Mouse (Mus musculus): ENCODE measurements around the gene Susd3.
A peak's percentile ranks its signal among the peaks of the same experiment; 100 is the strongest.

Gene Susd3

GRCm38 (mm10) chr13:49248467-49248862 lies at the start of gene Susd3:
Susd3 (minus strand) TSS chr13:49248706.
- DNase-seq (ENCODE audit: low spot score in 2 of 2), result no peak

GRCm38 (mm10) chr13:49296270-49296669 lies 47.8 kb upstream of the Susd3 start:
- no peak for DNase-seq (ENCODE audit: low spot score in 2 of 2)

GRCm38 (mm10) chr13:49294108-49294507 lies 45.6 kb upstream of the Susd3 start:
- DNase-seq (ENCODE audit: low spot score in 2 of 2), result no peak

DNA sequence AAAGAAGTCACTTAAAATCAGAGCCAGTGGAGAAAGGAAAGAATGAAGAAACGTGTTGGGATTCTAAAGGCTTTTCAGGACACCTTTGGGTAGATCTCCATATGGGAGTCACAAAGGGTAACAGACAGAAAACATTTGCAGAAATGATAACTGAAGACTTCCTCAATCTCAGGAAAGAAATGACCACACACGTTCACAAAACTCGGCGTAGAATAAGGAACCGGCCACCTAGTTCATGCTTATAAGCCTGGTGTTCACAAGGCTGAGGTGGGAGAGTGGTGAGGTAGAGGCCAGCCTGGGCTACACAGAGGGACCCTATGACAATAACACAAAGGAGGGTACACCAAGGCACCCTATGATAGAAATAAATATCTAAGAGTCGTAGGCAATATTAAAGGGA lies 43.4 kb upstream of the Susd3 start:
- no peak for DNase-seq (ENCODE audit: low spot score in 2 of 2)

DNA sequence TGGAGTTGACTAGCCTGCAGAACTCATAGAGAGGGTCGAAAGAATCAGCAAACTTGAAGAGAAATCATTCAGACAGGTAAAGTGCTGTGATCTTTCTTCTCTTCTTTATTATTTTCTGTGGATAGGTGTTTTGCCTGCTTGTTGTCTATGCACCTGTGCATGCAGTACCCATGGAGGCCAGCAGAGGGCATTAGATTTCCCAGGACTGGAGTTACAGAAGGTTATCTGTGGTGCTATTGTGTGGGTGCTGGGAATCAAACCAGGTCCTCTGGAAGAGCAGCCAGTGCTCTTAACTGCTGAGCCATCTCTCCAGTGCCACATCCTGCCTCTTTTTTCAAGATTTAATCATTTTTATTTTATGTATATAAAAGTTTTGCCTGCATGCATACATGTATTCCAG lies 42.9 kb upstream of the Susd3 start:
- no peak for DNase-seq (ENCODE audit: low spot score in 2 of 2)

GRCm38 (mm10) chr13:49287224-49287623 lies 38.7 kb upstream of the Susd3 start:
- DNase-seq (ENCODE audit: low spot score in 2 of 2), result no peak

GRCm38 (mm10) chr13:49286750-49287149 lies 38.2 kb upstream of the Susd3 start:
- DNase-seq (ENCODE audit: low spot score in 2 of 2), result no peak

- peak; percentile 37 to 41 for DNase-seq (ENCODE audit: low spot score in 2 of 2)
Observed at GRCm38 (mm10) chr13:49283686-49284085, 35.2 kb upstream of the Susd3 start.

GRCm38 (mm10) chr13:49282168-49282567 lies 33.7 kb upstream of the Susd3 start:
- DNase-seq (ENCODE audit: low spot score in 2 of 2), result no peak

DNA sequence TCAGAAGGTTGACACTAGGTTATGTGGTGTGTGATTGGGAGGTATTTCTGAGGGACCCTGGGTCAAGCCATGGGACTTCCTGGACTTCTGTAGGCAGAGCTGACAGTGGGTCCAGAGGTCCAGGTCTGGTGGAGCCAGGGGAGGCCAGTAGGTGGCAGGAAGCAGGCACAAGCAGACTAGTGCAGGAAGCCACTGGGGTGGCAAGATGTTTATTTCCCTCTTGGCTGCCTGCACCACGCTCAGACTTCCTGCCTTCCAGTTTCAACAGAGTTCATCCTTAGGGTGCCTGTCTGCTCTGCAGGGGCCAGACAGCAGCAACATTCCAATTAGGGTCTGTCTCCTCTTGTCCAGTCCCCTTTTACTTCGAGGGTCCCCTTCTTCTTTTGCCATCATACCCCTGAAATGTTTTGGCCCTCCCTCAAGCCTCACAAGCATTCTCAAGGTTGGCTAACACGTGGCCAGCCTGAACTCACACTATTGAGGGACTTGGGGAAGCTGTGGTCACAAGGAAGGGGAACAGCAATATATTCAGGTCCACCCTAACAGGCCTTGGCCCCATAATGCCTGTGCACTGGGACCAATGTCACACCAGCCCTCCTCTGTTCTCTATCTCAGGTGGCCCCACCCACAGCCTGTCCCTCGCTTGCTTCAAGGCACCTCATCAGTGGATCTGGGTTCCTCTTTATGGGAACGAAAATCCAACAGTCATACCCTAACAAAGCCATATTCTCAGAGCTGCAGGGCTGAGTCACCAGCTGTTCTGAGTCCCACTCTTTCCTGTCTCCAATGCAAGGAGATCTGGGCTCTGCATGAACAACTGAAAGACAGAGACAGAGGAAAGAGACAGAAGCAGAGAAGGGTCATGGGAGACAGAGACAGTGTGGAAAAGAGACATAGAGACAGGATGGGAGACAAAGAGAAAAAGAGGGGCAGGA lies 23.6 kb upstream of the Susd3 start:
- peak; percentile 33 to 49 for DNase-seq (ENCODE audit: low spot score in 2 of 2)

- no peak for DNase-seq (ENCODE audit: low spot score in 2 of 2)
Observed at GRCm38 (mm10) chr13:49270500-49270899, 22.0 kb upstream of the Susd3 start.

GRCm38 (mm10) chr13:49267645-49268044 lies 19.1 kb upstream of the Susd3 start:
- no peak for DNase-seq (ENCODE audit: low spot score in 2 of 2)

GRCm38 (mm10) chr13:49260036-49260722 lies 11.7 kb upstream of the Susd3 start:
- DNase-seq (ENCODE audit: low spot score in 2 of 2), result no peak

DNA sequence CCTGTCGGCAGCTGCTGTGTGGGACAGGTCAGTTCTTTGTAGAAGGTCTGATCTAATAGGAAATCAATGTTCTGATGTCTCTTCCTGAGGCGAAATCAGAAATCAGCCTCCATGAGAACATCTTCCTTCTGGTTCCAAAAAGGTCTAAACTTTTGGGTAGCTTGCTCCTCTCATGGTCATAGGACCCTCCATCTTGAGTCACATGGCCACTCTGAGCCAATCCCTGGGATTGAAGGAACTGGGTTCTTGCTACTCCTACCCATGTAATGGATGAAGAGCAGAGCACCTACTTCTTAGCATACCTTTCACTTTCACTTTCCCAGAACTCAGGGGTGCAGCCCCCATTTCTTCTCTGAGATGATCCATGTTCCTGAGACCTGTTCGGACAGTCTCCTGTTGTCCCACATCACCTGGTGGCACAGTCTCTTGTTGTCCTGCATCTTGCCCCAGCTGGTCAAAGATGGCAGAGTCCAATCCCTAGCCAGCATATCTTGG lies 9.4 kb upstream of the Susd3 start:
- DNase-seq (ENCODE audit: low spot score in 2 of 2), result no peak

- peak; percentile 51 to 59 for DNase-seq (ENCODE audit: low spot score in 2 of 2)
Observed at GRCm38 (mm10) chr13:49252746-49253145, 4.2 kb upstream of the Susd3 start.

DNA sequence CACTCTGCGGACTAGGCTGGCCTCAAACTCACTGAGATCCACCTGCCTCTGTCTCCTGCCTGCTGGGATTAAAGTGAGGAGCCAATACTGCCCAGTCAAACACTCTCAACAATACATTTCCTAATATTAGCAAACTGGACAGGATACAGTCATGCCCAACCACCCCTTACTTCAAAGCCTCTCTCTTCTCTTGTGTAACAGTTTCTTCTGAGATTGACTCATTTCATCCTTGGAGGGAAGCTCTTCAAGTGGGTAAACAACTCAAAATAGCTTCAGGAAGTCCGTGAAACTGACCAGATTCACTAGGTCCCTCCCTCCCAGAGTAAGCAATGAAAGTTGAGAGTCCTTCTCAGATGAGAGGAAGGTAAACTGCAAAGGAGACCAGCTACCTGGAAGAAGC lies 3.6 kb upstream of the Susd3 start:
- DNase-seq (ENCODE audit: low spot score in 2 of 2), result no peak

GRCm38 (mm10) chr13:49250716-49251517 lies 2.4 kb upstream of the Susd3 start:
- no peak for DNase-seq (ENCODE audit: low spot score in 2 of 2)

- no peak for DNase-seq (ENCODE audit: low spot score in 2 of 2)
Observed at GRCm38 (mm10) chr13:49249634-49250033, 1.1 kb upstream of the Susd3 start.

GRCm38 (mm10) chr13:49248923-49249322 lies 417 bp upstream of the Susd3 start:
- DNase-seq (ENCODE audit: low spot score in 2 of 2), result no peak

GRCm38 (mm10) chr13:49247740-49248466 lies 603 bp downstream of the Susd3 start:
- DNase-seq (ENCODE audit: low spot score in 2 of 2), result no peak

DNA sequence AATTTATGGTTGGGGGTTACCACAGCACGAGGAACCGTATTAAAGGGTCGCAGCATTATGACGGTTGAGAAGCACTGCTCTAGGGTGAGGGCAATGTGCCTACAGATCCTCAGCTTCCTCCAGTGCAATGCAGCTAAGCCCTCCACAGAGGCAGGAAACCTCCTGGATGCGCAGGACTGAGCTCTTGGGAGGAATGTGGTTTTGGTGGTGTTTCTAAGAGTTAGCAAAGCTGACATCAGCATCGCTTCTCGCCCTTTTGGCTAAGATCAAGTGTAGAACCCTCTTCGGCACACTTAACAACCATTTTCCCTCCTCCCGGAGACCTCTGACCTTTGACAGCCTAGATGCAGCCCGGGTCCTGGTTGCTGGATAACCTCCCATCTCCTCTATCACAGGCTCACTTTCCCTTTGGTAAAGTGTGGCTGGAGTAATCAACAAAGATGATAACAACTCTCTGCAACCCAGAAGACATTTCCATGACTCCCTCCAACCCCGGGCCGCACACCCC lies 1.2 kb downstream of the Susd3 start:
- no peak for DNase-seq (ENCODE audit: low spot score in 2 of 2)
